Mouse (Mus musculus) heart, embryonic 14.5 days (tissue): ENCODE data around the gene Dlx1. TPM values are rescaled to one million over a fixed set of nuclear protein-coding genes. Genes with fewer than 3 reads are reported as not detected.

Experiments used
- ATAC-seq: fragments of 200-750 bp; cut with Nextera tagmentation; 2 replicates; pipeline ENCODE4 v1.8.0; 2017; ENCODE audit warnings: low read depth, moderate TSS enrichment; ENCODE audit not compliant: insufficient number of reproducible peaks, insufficient read depth, low FRiP score
- H3K27ac ChIP-seq, 2 experiments: fragments of 200-500 bp in 1 of 2; fragments of 300-500 bp in 1 of 2; sonication (generic) in 1 of 2; replicated peaks in 1 of 2; 2 replicates each; pipeline ENCODE4 v1.5.1; 2012 to 2014; ENCODE audit warnings: low read depth in 2 of 2, low read length in 2 of 2, control low read depth in 1 of 2, mild to moderate bottlenecking in 1 of 2, mixed read lengths in 1 of 2; ENCODE audit not compliant: control insufficient read depth in 1 of 2, insufficient read depth in 1 of 2
- H3K27me3 ChIP-seq: fragments of 300-500 bp; sonication (generic); 2 replicates; pipeline ENCODE4 v1.6.1; 2014; ENCODE audit warnings: mild to moderate bottlenecking, low read length, control low read depth; ENCODE audit not compliant: control insufficient read depth, insufficient read depth
- H3K36me3 ChIP-seq: fragments of 300-500 bp; sonication (generic); 2 replicates; pipeline ENCODE4 v1.6.1; 2014; ENCODE audit warnings: mild to moderate bottlenecking, control low read depth, low read length, mixed read lengths; ENCODE audit not compliant: control insufficient read depth, insufficient read depth
- H3K4me1 ChIP-seq, 2 experiments: fragments of 200-500 bp in 1 of 2; fragments of 300-500 bp in 1 of 2; sonication (generic) in 1 of 2; 2 replicates each; pipeline ENCODE4 v1.6.1; 2012 to 2014; ENCODE audit warnings: low read length in 2 of 2, control low read depth in 1 of 2, mixed read lengths in 1 of 2; ENCODE audit not compliant: control insufficient read depth in 2 of 2, insufficient read depth in 2 of 2
- H3K4me2 ChIP-seq: fragments of 300-500 bp; sonication (generic); 2 replicates; pipeline ENCODE4 v1.6.1; 2014; ENCODE audit warnings: mild to moderate bottlenecking, low read length
- H3K4me3 ChIP-seq, 2 experiments: fragments of 200-500 bp in 1 of 2; fragments of 300-500 bp in 1 of 2; sonication (generic) in 1 of 2; 2 replicates each; pipeline ENCODE4 v1.5.1; 2012 to 2014; ENCODE audit warnings: low read length in 2 of 2, mild to moderate bottlenecking in 2 of 2, control low read depth in 1 of 2, low read depth in 1 of 2, moderate library complexity in 1 of 2; ENCODE audit not compliant: control insufficient read depth in 1 of 2, insufficient read depth in 1 of 2
- H3K9ac ChIP-seq: fragments of 300-500 bp; sonication (generic); 2 replicates; pipeline ENCODE4 v1.6.1; 2014; ENCODE audit warnings: mild to moderate bottlenecking, low read length
- H3K9me3 ChIP-seq: fragments of 300-500 bp; sonication (generic); 2 replicates; pipeline ENCODE4 v1.6.1; 2016; ENCODE audit warnings: low read length, control low read depth; ENCODE audit not compliant: control insufficient read depth
- WGBS: fragments of 180-500 bp; shearing (Covaris S2); extraction: QIAGEN DNeasy Blood & Tissue Kit; methylation state at CpG from one replicate; pipeline ENCODE4 v1.1.7; 2014; 5-methylcytosine and 5-hydroxymethylcytosine counted together
- polyA plus RNA-seq: library from polyadenylated mRNA; unstranded; fragments of >200 nt; fragmentation: Nextera tagmentation; extraction: Ambion mirVana; gene quantifications from 2 replicates; pipeline ENCODE4 v1.2.1, GENCODE M21; 2014

The Dlx1 gene
- polyA plus RNA-seq, 1 experiment from 2014 or later, result not detected

DNA sequence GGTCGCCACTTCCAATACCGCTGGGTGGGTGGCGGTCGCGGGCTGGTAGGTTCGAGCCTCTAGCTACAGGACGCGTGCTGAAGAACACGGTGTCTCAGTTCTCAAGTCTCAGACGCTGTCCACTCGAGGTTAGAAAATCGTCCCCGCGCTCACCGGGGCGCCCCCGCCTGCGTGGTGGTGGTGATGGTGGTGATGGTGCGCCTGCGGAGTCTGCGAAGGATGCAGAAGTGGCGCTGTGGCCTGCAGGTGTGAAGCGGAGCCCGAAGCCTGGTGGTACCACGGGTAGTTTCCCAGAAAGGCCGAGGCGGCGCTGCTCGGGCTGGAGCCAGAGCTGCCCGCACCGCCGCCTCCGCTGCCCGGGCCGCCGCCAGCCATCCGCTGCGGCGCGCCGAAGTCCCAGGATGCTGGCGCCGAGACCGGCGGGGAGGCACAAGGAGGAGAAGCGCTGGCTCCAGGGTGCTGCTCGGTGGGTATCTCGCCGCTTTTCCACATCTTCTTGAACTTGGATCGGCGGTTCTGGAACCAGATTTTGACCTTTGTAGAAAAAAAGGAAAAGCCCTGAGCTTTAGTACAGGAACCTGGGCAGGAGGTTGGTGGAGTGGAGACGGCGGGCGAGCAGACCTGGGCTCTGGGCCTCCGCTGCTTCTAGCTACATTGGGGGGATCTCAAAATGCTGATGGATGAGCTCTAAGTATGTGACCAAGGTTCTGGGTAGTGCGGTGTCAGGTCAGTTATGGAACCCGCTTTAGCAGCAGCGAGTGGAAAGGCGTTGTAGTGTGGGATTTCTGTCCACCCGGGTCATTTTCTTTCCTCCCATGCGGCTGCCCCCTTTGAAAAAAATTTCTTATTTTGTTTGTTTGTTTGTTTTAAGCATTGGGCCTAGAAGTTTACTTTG lies 16.7 kb downstream of the Dlx1 start:
- H3K27ac ChIP-seq, result no peak overlapping the region
- 2% methylated on average over 61 of the region's 61 CpGs for WGBS
- H3K27me3 ChIP-seq, result peaks cover 93% of the 10 kb centered on the region
- peak overlapping the region; percentile 81 for H3K4me2 ChIP-seq
- no peaks in the 10 kb centered on the region for H3K36me3 ChIP-seq
- no peak overlapping the region for H3K9ac ChIP-seq
- peak overlapping the region in 1 of 2 experiments; percentile 7; a peak in 1 of 4 replicates for H3K4me3 ChIP-seq
- H3K4me1 ChIP-seq, result peaks cover 7 to 31% of the 10 kb centered on the region in 2 experiments
- ATAC-seq, result no peak
- no peaks in the 10 kb centered on the region for H3K9me3 ChIP-seq

DNA sequence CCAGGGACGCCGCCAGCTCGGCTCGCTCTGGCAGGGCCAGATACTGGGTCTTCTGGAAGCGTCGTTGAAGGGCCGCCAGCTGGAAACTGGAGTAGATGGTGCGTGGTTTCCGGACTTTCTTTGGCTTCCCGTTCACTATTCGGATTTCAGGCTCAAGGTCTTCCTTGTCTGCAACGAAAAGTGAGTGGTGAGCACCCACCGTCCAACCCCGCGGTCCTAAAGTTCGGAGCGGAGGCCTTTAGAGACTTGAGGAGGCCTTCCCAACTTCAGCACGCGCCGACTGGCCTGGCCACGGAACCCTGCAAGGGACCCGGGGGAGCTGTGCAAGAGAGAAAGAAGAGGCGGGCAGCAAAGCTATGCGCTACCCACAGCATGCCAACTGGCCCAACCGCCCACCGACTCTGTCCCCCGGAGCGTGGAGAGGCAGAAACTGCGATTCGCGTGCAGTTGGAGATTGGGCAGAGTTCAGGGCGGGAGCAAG lies 17.5 kb downstream of the Dlx1 start:
- H3K9me3 ChIP-seq, result no peaks in the 10 kb centered on the region
- ATAC-seq, result no peak
- peak overlapping the region; percentile 43 to 46 for H3K4me3 ChIP-seq
- H3K27me3 ChIP-seq, result peaks cover 94% of the 10 kb centered on the region
- no peak overlapping the region for H3K9ac ChIP-seq
- no peaks in the 10 kb centered on the region for H3K36me3 ChIP-seq
- WGBS, result 2% methylated on average over 32 of the region's 32 CpGs
- peak overlapping the region; percentile 81 for H3K4me2 ChIP-seq
- H3K4me1 ChIP-seq, result peaks cover 7 to 31% of the 10 kb centered on the region in 2 experiments
- no peak overlapping the region for H3K27ac ChIP-seq

DNA sequence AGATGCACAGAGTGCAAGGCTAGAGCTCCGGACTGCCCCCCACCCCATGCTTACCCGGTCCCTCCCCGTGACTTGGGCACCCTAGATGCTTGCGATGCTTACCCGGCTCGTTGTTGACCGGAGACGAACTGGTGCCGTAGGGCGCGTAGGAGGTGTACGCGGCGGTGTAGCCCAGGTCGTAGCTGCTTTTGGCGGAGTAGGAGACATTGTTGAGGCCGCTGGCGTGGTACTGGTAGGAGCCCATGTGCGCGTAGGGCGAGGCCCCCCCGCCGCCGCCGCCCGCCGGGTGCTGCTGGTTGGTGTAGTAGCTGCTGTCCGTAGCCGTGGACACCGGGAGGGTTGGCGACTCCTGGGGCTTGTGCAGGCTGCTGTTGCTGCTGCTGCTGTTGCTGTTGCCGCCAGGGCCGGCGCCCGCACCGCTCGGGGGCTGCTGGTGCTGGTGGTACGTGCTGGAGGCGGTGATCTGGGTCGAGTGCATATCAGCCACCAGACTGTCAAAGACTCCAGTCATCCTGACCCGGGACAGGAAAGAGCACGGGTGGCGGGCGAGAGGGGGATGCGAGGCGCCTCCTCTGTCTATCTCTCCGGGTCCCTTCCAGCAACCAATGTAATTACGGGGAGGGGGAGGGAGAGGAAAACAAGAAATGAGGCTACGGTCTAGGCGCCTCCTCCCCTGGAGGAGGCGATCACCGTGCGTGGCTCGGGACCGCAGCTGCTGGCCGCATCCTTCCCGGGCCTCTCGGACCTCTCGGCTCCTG lies 18.1 kb downstream of the Dlx1 start:
- peak overlapping the region; percentile 43 to 46 for H3K4me3 ChIP-seq
- H3K36me3 ChIP-seq, result no peaks in the 10 kb centered on the region
- 1% methylated on average over 59 of the region's 59 CpGs for WGBS
- H3K27ac ChIP-seq, result no peak overlapping the region
- H3K27me3 ChIP-seq, result peaks cover 93% of the 10 kb centered on the region
- no peaks in the 10 kb centered on the region for H3K9me3 ChIP-seq
- H3K9ac ChIP-seq, result 0 out of 2 replicates have a peak overlapping the region, but pooled peaks have one; percentile 12
- ATAC-seq, result no peak
- peak overlapping the region; percentile 81 for H3K4me2 ChIP-seq
- H3K4me1 ChIP-seq, result peaks cover 7 to 25% of the 10 kb centered on the region in 2 experiments

DNA sequence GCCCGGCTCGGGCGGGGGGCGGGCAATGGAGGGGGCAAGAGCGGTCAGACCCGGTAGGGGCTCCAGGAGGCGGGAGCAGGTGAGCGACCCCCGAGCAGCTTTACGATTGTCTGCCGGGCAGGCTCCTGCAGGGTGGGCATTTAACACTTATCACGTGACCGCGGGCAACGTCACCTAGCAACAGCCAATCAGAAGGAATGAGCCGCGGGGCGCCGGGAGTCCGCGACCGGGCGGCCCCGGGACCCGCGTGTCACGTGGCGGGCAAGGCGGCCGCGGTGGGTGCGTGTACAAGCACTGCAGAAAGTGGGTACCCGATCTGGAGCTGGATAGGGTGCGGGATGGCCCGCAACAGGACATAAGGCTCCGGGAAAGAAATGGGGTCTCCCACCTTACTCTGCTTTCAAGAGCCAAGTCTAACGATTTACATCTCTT lies 18.7 kb downstream of the Dlx1 start, which contains the start of gene Dlx2:
TSS of gene Dlx2 (minus strand) at position 115 of the 432 bp plus-strand sequence.
- no peak for ATAC-seq
- Histone ChIP-seq H3K27ac (no peak within 1 kb of the TSS), H3K4me2 (peak within 1 kb of the TSS; percentile 81), H3K4me1 (peaks cover 9 to 21% of the 10 kb centered on the region in 2 experiments), H3K27me3 (peaks cover 93% of the 10 kb centered on the region), H3K9me3 (no peaks in the 10 kb centered on the region), H3K9ac (0 out of 2 replicates have a peak within 1 kb of the TSS, but pooled peaks have one; percentile 12), H3K36me3 (no peaks in the 10 kb centered on the region), H3K4me3 (peak within 1 kb of the TSS; percentile 43 to 46)
- 1% methylated on average over 37 of the region's 37 CpGs for WGBS

DNA sequence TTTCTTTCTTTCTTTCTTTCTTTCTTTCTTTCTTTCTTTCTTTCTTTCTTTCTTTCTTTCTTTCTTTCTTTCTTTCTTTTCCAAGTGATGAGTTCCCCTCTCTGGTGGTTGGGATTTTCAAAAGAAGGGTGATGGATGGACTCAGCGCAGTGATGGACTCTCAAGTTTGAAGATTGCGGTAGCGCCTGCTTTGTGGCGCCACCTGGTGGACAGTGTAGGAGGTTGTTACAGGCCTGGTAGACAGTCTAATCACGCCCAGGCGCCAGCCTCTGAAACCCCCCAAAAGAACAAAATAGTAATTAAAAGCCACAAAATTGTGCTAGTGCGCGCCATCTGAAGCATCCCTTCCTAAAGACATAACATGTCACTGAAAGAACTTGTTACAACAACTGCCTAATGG lies 19.9 kb downstream of the Dlx1 start:
- peaks cover 9 to 19% of the 10 kb centered on the region in 2 experiments for H3K4me1 ChIP-seq
- H3K4me3 ChIP-seq, result no peak overlapping the region
- no peak overlapping the region for H3K27ac ChIP-seq
- H3K9ac ChIP-seq, result no peak overlapping the region
- H3K27me3 ChIP-seq, result peaks cover 93% of the 10 kb centered on the region
- no peaks in the 10 kb centered on the region for H3K36me3 ChIP-seq
- no peaks in the 10 kb centered on the region for H3K9me3 ChIP-seq
- WGBS, result 2% methylated on average over 8 of the region's 8 CpGs
- no peak overlapping the region for H3K4me2 ChIP-seq
- ATAC-seq, result no peak

DNA sequence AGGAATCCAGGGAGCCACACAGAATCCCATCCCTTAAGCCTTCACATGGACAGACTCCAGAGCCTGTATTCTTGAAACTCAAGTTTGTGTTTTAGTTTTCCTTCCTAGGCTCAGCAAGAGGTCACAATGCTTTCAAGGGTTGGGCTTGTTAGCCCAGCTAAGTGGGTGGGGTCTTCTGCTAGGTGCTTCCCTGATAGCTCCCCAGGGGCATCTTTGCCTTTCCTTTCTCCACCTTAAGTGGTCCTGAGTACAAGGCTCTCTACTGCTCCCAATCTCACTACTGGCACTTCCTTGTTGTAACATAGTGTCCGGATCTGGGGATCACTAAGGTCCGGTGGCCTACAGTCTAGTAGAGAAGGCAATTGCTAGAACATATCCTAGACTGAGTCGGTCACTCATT lies 22.4 kb downstream of the Dlx1 start:
- no peak overlapping the region for H3K27ac ChIP-seq
- H3K4me1 ChIP-seq, result peaks cover 9 to 12% of the 10 kb centered on the region in 2 experiments
- no peaks in the 10 kb centered on the region for H3K9me3 ChIP-seq
- no peak overlapping the region for H3K4me3 ChIP-seq
- no peak overlapping the region for H3K9ac ChIP-seq
- 21% methylated on average over 3 of the region's 3 CpGs for WGBS
- peaks cover 86% of the 10 kb centered on the region for H3K27me3 ChIP-seq
- H3K4me2 ChIP-seq, result no peak overlapping the region
- no peaks in the 10 kb centered on the region for H3K36me3 ChIP-seq
- ATAC-seq, result no peak

DNA sequence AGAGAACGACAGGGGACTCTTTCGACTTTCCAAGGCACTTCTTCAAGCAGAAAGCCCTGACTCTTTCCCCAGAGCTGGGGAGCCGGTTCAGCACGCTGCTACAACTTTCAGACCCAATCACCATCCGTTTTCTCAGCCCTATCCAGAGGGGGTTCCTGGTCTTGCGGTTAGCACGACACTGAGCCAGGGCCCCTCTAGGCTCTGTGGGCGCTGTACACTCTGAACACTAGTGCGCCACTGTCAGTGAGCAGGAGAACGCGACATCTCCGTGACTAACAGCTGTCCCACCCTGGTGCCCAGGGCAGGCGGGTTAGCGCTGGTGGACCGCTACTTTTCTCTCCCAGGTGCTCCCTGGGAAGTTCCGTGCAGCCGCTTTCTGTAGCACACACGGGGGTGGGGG lies 23.8 kb downstream of the Dlx1 start:
- Histone ChIP-seq H3K4me3 (peak overlapping the region; percentile 5 to 20; a peak in 2 of 4 replicates), H3K4me2 (peak overlapping the region; percentile 43), H3K9me3 (no peaks in the 10 kb centered on the region), H3K9ac (no peak overlapping the region), H3K36me3 (no peaks in the 10 kb centered on the region), H3K4me1 (peaks cover under 1 to 3% of the 10 kb centered on the region in 2 experiments; a peak in 3 of 4 replicates), H3K27me3 (peaks cover 73% of the 10 kb centered on the region), H3K27ac (no peak overlapping the region)
- WGBS, result under 1% methylated on average over 17 of the region's 18 CpGs
- ATAC-seq, result no peak
